Mouse (Mus musculus): ENCODE results near the gene Col11a2.

The Col11a2 gene

GRCm38 (mm10) chr17:34104804-34105203 is 65.6 kb downstream of the Col11a2 start:
- DNase-seq (ENCODE audit: low spot score in 2 of 2): no peak

DNA sequence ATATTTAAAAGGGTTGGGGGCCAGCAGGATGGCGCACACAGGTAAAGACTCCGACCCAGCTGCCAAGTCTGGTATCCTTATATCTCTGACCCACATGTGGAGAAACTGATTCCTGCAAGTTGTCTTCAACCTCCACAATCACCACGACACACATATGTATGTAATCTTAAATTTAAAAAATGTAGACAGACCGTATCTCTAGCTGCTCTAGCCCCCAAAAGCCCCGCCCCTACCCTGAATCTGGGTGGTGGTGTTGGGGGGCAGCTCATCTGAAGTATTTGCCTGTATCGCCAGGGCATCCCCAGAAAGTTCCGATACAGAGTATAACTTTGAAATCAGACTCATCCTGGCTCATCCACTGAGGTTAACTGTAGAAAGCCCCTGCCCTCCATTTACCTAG is 67.3 kb downstream of the Col11a2 start:
- no peak for DNase-seq (ENCODE audit: low spot score in 2 of 2)

DNA sequence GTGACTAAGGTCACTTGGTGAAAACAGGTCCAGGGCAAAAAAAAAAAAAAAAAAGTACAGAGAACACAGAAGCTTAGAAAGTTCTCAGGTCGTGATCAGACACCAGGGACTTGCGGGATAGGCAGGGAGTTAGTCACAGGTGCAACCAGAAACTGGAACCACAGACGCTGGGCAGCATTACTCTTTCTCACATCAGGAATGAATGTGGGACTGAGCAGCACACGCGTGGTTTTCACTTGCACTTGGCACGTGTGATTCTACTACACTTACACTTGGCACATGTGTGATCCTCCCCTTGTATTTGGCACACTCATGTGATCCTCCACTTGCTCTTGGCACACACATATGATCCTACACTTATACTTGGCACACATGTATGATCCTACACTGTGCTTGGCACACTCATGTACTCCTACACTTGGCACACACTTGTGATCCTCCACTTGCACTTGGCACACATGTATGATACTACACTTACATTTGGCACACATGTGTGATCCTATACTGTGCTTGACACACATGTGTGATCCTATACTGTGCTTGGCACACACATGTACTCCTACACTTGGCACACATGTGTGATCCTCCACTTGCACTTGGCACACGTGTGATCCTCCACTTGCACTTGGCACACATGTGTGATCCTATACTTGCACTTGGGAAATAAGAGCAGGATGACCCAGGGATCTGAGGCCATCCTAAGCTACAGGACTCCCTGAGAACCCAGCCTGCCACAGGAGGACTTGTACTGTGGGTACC is 68.1 kb downstream of the Col11a2 start:
- no peak for DNase-seq (ENCODE audit: low spot score in 2 of 2)

GRCm38 (mm10) chr17:34108460-34108859 is 69.2 kb downstream of the Col11a2 start:
- DNase-seq (ENCODE audit: low spot score in 2 of 2): no peak

DNA sequence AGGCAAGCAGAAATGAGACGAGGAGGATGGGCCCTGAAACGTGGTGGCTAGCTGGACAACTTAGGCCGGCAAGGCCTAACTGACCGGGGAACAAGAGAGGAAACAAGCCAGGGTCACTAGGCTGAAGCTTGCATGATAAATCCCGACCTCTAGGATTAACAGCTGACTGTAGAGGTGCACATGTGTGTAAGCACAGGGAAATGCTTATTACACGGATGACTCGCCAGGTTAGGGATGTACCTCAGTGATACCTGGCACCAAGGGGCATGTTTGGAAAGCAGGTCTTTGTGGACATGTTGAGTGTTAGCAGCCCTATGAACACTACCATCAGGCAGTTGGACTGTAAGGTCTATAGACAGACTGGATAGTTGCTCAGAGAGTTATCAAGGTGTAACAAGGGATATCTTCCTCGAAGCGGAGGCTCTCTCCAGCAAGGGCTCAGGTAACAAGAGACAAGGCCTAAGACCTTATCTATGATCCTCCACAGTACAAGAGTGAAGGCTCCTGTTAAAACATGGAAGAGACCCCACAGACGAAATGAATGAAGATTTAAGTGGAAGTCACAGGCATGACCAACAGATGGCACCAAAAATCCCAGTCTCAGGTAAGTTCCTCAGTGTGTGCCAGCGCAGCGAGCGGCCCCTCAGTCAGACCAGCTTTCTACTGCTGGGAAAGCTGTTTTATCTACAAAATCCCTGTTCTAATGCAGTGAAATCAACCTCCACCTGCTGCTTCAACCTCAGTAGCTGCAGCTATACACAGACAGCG is 70.0 kb downstream of the Col11a2 start:
- DNase-seq (ENCODE audit: low spot score in 2 of 2): no peak

DNA sequence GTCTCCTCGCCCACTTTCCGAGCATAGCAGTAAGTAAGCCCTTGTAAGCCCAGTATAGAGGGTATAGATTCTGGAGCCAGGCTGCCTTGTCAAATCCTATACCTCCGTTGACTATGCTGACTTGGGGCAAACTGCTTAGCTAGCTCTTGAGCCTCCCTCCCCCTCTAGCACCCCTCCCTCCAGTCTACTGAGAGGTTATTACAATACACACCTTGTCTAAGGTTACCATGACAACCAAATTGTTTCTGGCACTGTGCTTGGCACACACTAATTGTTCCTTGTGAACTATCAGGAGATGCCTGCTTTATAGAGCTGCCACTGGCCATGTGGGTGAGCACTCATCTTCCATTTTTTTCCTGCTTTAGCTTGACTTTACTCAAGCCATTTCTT is 70.6 kb downstream of the Col11a2 start:
- no peak for DNase-seq (ENCODE audit: low spot score in 2 of 2)

DNA sequence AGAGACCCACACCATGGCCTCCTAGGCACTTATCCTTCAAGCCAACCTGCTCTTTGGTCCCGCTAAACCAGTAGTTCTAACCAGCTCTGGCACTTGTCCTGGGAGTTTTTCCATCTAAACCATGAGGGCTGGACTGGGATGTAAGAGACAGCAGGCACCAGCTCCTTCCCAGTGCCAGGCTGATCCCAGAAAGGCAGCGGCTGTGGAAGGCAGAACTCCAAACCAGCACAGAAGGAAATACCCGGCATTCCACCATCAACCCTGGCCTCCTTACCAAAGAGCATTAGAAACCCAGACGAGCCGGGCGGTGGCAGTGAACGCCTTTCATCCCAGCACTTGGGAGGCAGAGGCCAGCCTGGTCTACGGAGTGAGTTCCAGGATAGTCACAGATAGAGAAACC is 71.1 kb downstream of the Col11a2 start:
- DNase-seq (ENCODE audit: low spot score in 2 of 2): no peak

DNA sequence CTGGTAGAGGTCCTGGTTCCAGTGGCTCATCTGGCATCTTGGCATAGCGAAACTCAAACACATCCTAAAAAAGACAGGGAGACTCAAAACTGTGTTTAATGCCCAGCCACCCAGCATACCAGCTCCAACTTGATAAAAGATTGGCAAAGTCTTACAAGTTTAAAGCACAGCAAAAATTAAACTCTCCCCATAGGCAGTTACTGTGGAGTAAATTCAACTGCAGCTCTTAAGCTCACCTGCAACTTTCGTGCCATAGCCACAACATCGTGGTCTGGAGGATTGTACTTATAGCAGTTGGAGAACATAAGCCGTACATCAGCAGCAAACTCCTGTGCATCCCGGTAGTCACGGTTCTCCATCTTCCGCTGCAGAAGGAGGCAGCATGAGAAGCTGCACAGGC is 74.9 kb downstream of the Col11a2 start:
- no peak for DNase-seq (ENCODE audit: low spot score in 2 of 2)

All from right cerebral cortex, adult 2 months (tissue).